Mouse (Mus musculus) neural tube, embryonic 10.5 days (tissue): Measurements from ENCODE around the gene Oas1d.
"Not testable (repeated sequence)": the region's sequence is repeated elsewhere in the genome, so short reads cannot be mapped to it uniquely, and the experiment has no call there.

Experiments used
- DNase-seq: peaks from one replicate; pipeline ENCODE4 v3.0.0-alpha.2; 2017; ENCODE audit warnings: low spot score; ENCODE audit errors: extremely low spot score

Oas1d gene

GRCm38 (mm10) chr5:120914204-120914603 is at the start of gene Oas1d:
Oas1d (plus strand) TSS chr5:120914536.
- not testable (repeated sequence) for DNase-seq

GRCm38 (mm10) chr5:120865336-120865860 is 48.9 kb upstream of the Oas1d start:
- no peak for DNase-seq

GRCm38 (mm10) chr5:120869436-120870015 is 44.8 kb upstream of the Oas1d start:
- DNase-seq, result no peak

GRCm38 (mm10) chr5:120870081-120870480 is 44.3 kb upstream of the Oas1d start:
- DNase-seq, result no peak

- no peak for DNase-seq
Observed at GRCm38 (mm10) chr5:120870782-120871181, 43.6 kb upstream of the Oas1d start.

- DNase-seq, result no peak
Observed at GRCm38 (mm10) chr5:120871469-120871868, 42.9 kb upstream of the Oas1d start.

GRCm38 (mm10) chr5:120876839-120877238 is 37.5 kb upstream of the Oas1d start:
- not testable (repeated sequence) for DNase-seq

GRCm38 (mm10) chr5:120877407-120877806 is 36.9 kb upstream of the Oas1d start:
- DNase-seq, result not testable (repeated sequence)

- DNase-seq, result not testable (repeated sequence)
Observed at GRCm38 (mm10) chr5:120878803-120879202, 35.5 kb upstream of the Oas1d start.

GRCm38 (mm10) chr5:120881681-120882080 is 32.7 kb upstream of the Oas1d start:
- not testable (repeated sequence) for DNase-seq

- DNase-seq, result not testable (repeated sequence)
Observed at GRCm38 (mm10) chr5:120887413-120887812, 26.9 kb upstream of the Oas1d start, which contains the start of gene Oas1g. Oas1g (minus strand) TSS chr5:120887613.

GRCm38 (mm10) chr5:120887831-120888230 is 26.5 kb upstream of the Oas1d start:
- DNase-seq, result no peak

GRCm38 (mm10) chr5:120888294-120888815 is 26.0 kb upstream of the Oas1d start:
- not testable (repeated sequence) for DNase-seq

GRCm38 (mm10) chr5:120890026-120890425 is 24.3 kb upstream of the Oas1d start:
- DNase-seq, result no peak

- no peak for DNase-seq
Observed at GRCm38 (mm10) chr5:120890991-120891390, 23.3 kb upstream of the Oas1d start.

GRCm38 (mm10) chr5:120891566-120892242 is 22.6 kb upstream of the Oas1d start:
- not testable (repeated sequence) for DNase-seq

- DNase-seq, result no peak
Observed at GRCm38 (mm10) chr5:120892243-120892660, 22.1 kb upstream of the Oas1d start.

- not testable (repeated sequence) for DNase-seq
Observed at GRCm38 (mm10) chr5:120893866-120894265, 20.5 kb upstream of the Oas1d start.

- DNase-seq, result not testable (repeated sequence)
Observed at GRCm38 (mm10) chr5:120894692-120895091, 19.6 kb upstream of the Oas1d start.

- DNase-seq, result no peak
Observed at GRCm38 (mm10) chr5:120895231-120895900, 19.0 kb upstream of the Oas1d start.

GRCm38 (mm10) chr5:120898307-120898706 is 16.0 kb upstream of the Oas1d start:
- no peak for DNase-seq

- no peak for DNase-seq
Observed at GRCm38 (mm10) chr5:120898726-120899125, 15.6 kb upstream of the Oas1d start.
